Mouse (Mus musculus) heart, embryonic 11.5 days (tissue): ENCODE results near the gene Ddx55. TPM values are rescaled to one million over a fixed set of nuclear protein-coding genes. Genes with fewer than 3 reads are reported as not detected.

Experiments used
- ATAC-seq: fragments of 200-750 bp; cut with Nextera tagmentation; replicated peaks from 2 replicates; pipeline ENCODE4 v1.8.0; 2017; ENCODE audit warnings: moderate library complexity; ENCODE audit not compliant: insufficient number of reproducible peaks, low FRiP score, low TSS enrichment
- H3K27ac ChIP-seq: fragments of 300-500 bp; sonication (generic); 2 replicates; pipeline ENCODE4 v1.5.1; 2014; ENCODE audit warnings: mild to moderate bottlenecking, low read depth, low read length
- H3K27me3 ChIP-seq: fragments of 300-500 bp; sonication (generic); 2 replicates; pipeline ENCODE4 v1.6.1; 2014; ENCODE audit warnings: mild to moderate bottlenecking, low read length, mixed read lengths; ENCODE audit not compliant: control insufficient read depth, insufficient read depth
- H3K36me3 ChIP-seq: fragments of 300-500 bp; sonication (generic); 2 replicates; pipeline ENCODE4 v1.6.1; 2014; ENCODE audit warnings: mild to moderate bottlenecking, low read length, moderate library complexity, mixed read lengths; ENCODE audit not compliant: control insufficient read depth, insufficient read depth
- H3K4me1 ChIP-seq: fragments of 300-500 bp; sonication (generic); 2 replicates; pipeline ENCODE4 v1.6.1; 2014; ENCODE audit warnings: low read length; ENCODE audit not compliant: control insufficient read depth, insufficient read depth
- H3K4me2 ChIP-seq: fragments of 300-500 bp; sonication (generic); 2 replicates; pipeline ENCODE4 v1.6.1; 2014; ENCODE audit warnings: mild to moderate bottlenecking, moderate library complexity
- H3K4me3 ChIP-seq: fragments of 300-500 bp; sonication (generic); 2 replicates; pipeline ENCODE4 v1.5.1; 2014; ENCODE audit warnings: low read depth, low read length
- H3K9ac ChIP-seq: fragments of 300-500 bp; sonication (generic); 2 replicates; pipeline ENCODE4 v1.6.1; 2014; ENCODE audit warnings: mild to moderate bottlenecking, low read depth, low read length, moderate library complexity
- H3K9me3 ChIP-seq: fragments of 300-500 bp; sonication (generic); replicated peaks from 2 replicates; pipeline ENCODE4 v1.6.1; 2016; ENCODE audit warnings: low read length; ENCODE audit not compliant: control insufficient read depth
- WGBS: fragments of 180-500 bp; shearing (Covaris S2); extraction: QIAGEN DNeasy Blood & Tissue Kit; methylation state at CpG from one replicate; pipeline ENCODE4 v1.1.7; 2014; ENCODE audit not compliant: insufficient replicate concordance; 5-methylcytosine and 5-hydroxymethylcytosine counted together
- polyA plus RNA-seq: library from polyadenylated mRNA; unstranded; fragments of >200 nt; fragmentation: Nextera tagmentation; extraction: Ambion mirVana; gene quantifications from 2 replicates; pipeline ENCODE4 v1.2.1, GENCODE M21; 2014

Gene Ddx55
- polyA plus RNA-seq, 1 experiment from 2014 or later: 8.4 TPM

GRCm38 (mm10) chr5:124605041-124605622 lies 52.5 kb downstream of the Ddx55 start:
- peaks cover 3% of the 10 kb centered on the region; the same call in 1 of the 2 replicates for H3K36me3 ChIP-seq
- no peak for ATAC-seq
- H3K4me1 ChIP-seq: no peaks in the 10 kb centered on the region
- no peak overlapping the region for H3K4me2 ChIP-seq
- H3K27me3 ChIP-seq: no peaks in the 10 kb centered on the region
- H3K27ac ChIP-seq: no peak overlapping the region
- H3K9ac ChIP-seq: no peak overlapping the region
- 82% methylated on average over 17 of the region's 17 CpGs for WGBS
- H3K4me3 ChIP-seq: no peak overlapping the region
- no peaks in the 10 kb centered on the region for H3K9me3 ChIP-seq

- Histone ChIP-seq H3K27me3 (no peaks in the 10 kb centered on the region), H3K9ac (no peak overlapping the region), H3K9me3 (no peaks in the 10 kb centered on the region), H3K4me1 (no peaks in the 10 kb centered on the region), H3K4me2 (no peak overlapping the region), H3K36me3 (peaks cover 5% of the 10 kb centered on the region), H3K4me3 (no peak overlapping the region), H3K27ac (no peak overlapping the region)
- 64% methylated on average over 10 of the region's 10 CpGs for WGBS
- no peak for ATAC-seq
These were observed 58.3 kb downstream of the Ddx55 start for GRCm38 (mm10) chr5:124610965-124611364.

GRCm38 (mm10) chr5:124614709-124615108 lies 62.0 kb downstream of the Ddx55 start:
- Histone ChIP-seq H3K9ac (no peak overlapping the region), H3K36me3 (peaks cover 2% of the 10 kb centered on the region; the same call in 1 of the 2 replicates), H3K27me3 (no peaks in the 10 kb centered on the region), H3K27ac (no peak overlapping the region), H3K9me3 (no peaks in the 10 kb centered on the region), H3K4me1 (no peaks in the 10 kb centered on the region), H3K4me2 (no peak overlapping the region), H3K4me3 (no peak overlapping the region)
- 81% methylated on average over 11 of the region's 11 CpGs for WGBS
- ATAC-seq: no peak

GRCm38 (mm10) chr5:124618711-124619110 lies 66.0 kb downstream of the Ddx55 start:
- Histone ChIP-seq H3K36me3 (no peaks in the 10 kb centered on the region), H3K9ac (no peak overlapping the region), H3K4me1 (no peaks in the 10 kb centered on the region), H3K27me3 (no peaks in the 10 kb centered on the region), H3K4me2 (no peak overlapping the region), H3K4me3 (no peak overlapping the region), H3K9me3 (no peaks in the 10 kb centered on the region), H3K27ac (no peak overlapping the region)
- WGBS: 69% methylated on average over 10 of the region's 10 CpGs
- no peak for ATAC-seq

Other genes starting within 250 kb of the Ddx55 start
- 11.5 and 15.5 TPM in 2 replicates for gene Mphosph9, start 224.9 kb upstream of the Ddx55 start, polyA plus RNA-seq
- 14.8 and 19.1 TPM in 2 replicates for gene 2810006K23Rik, start 224.8 kb upstream of the Ddx55 start, polyA plus RNA-seq
- gene Cdk2ap1, start 189.8 kb upstream of the Ddx55 start, polyA plus RNA-seq: 94.3 and 96.8 TPM in 2 replicates
- 59.9 and 81.6 TPM in 2 replicates for gene Sbno1, start 126.9 kb upstream of the Ddx55 start, polyA plus RNA-seq
- gene Kmt5a, start 112.9 kb upstream of the Ddx55 start, polyA plus RNA-seq: 89.5 and 93.9 TPM in 2 replicates
- 15.5 and 16.3 TPM in 2 replicates for gene Rilpl2, start 74.5 kb upstream of the Ddx55 start, polyA plus RNA-seq
- 12.4 and 12.8 TPM in 2 replicates for gene Snrnp35, start 69.7 kb upstream of the Ddx55 start, polyA plus RNA-seq
- gene Rilpl1, start 21.5 kb upstream of the Ddx55 start, polyA plus RNA-seq: 25.3 and 27.6 TPM in 2 replicates
- gene Tmed2, start 12.2 kb upstream of the Ddx55 start, polyA plus RNA-seq: 490 and 526 TPM in 2 replicates
- 70.0 and 72.9 TPM in 2 replicates for gene Eif2b1, start 26.3 kb downstream of the Ddx55 start, polyA plus RNA-seq
- gene Gtf2h3, start 26.3 kb downstream of the Ddx55 start, polyA plus RNA-seq: 36.8 and 39.7 TPM in 2 replicates
- 35.6 and 38.6 TPM in 2 replicates for gene Atp6v0a2, start 75.7 kb downstream of the Ddx55 start, polyA plus RNA-seq
- 0.03 and 0.04 TPM in 2 replicates for gene Dnah10, start 172.2 kb downstream of the Ddx55 start, polyA plus RNA-seq